Mouse (Mus musculus): ENCODE measurements around the gene Rpsa.

DNA sequence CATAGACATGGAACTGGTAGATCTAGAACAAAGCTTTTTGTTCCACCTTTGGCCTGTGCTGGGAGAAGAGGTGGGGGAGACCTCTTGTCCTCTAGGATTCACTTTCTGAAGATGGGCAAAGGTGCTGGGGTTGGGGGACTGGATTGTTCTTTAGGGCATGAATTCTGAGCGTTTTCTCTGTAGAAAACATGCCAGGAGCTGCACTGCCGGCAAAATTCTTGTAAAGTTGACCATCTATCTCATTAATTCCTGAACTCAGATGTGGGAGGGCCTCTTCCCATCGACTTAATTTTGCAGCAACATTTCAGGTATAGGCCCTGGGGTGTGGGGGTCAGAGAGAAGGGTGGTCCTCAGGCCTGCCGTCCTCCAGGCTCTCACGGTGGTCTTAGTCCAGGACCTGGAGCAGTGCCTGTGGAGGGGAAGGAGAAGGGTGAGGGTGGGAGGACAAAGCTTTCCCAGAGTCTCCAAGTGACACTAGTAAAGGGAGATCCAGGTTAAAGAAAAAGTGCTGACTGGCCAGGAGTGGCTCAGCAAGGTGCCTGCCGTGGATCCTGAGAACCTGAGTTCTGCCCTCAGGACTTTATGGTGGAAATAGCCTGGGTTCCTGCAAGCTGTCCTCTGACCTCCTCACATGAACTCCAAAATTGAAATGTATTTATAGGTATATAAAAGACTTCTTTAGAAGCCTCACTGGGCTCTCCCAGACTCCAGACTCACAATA, 6.4 kb downstream of the Rpsa start:
- TF ChIP-seq POLR2A (IDR thresholded peaks at IDR 0.05; ENCODE audit: low read depth, low read length): peak; percentile 26; the same call in 1 of the 2 replicates
- no peak for TF ChIP-seq ZMIZ1 (IDR thresholded peaks at IDR 0.05; ENCODE audit: low read depth, low read length)
- TF ChIP-seq EP300 (IDR thresholded peaks at IDR 0.05; ENCODE audit: low read length): no peak
- TF ChIP-seq NRF1 (IDR thresholded peaks at IDR 0.05; ENCODE audit: low read depth, low read length): no peak
- no peak for TF ChIP-seq CTCF (conservative IDR thresholded peaks at IDR 0.05 in 1 of 2, IDR thresholded peaks at IDR 0.05 in 1 of 2; ENCODE audit: low read depth in 2 of 2, low read length in 2 of 2)
- TF ChIP-seq CHD1 (IDR thresholded peaks at IDR 0.05; ENCODE audit: low read depth, low read length): no peak
